Mouse (Mus musculus) megakaryocyte progenitor cell, adult 5-6 weeks (primary cell): Measurements from ENCODE around the gene Pira2. TPM values are rescaled to one million over a fixed set of nuclear protein-coding genes. Genes with fewer than 3 reads are reported as not detected.
A peak's percentile ranks its signal among the peaks of the same experiment; 100 is the strongest.
"Not testable (repeated sequence)": the region's sequence is repeated elsewhere in the genome, so short reads cannot be mapped to it uniquely, and the experiment has no call there.

Experiments
- ATAC-seq: replicated peaks from 2 replicates; pipeline ENCODE4 v1.8.0; 2016; ENCODE audit warnings: mild to moderate bottlenecking, moderate TSS enrichment, inconsistent platforms; ENCODE audit not compliant: poor library complexity
- total RNA-seq, 2 experiments: library from RNA; stranded (forward) in 1 of 2; stranded (reverse) in 1 of 2; fragments of 157-497, 149-512 nt in 1 of 2; fragments of 200-1000 nt in 1 of 2; gene quantifications; 2 replicates each; pipeline versions ENCODE4 v1.2.3 to v1.2.4; 2015 to 2017

Gene Pira2
- 1.5 and 2.7 TPM in 2 replicates for total RNA-seq (2015)
- 1.5 TPM in 2 replicates for total RNA-seq (2017)

GRCm38 (mm10) chr7:3844951-3845350 is at the start of gene Pira2:
TSS of gene Pira2 (minus strand) at chr7:3845051.
- not testable (repeated sequence) for ATAC-seq

GRCm38 (mm10) chr7:3875032-3875431 is 30.2 kb upstream of the Pira2 start:
- not testable (repeated sequence) for ATAC-seq

GRCm38 (mm10) chr7:3837854-3838253 is 7.0 kb downstream of the Pira2 start:
- not testable (repeated sequence) for ATAC-seq

GRCm38 (mm10) chr7:3830633-3831032 is 14.2 kb downstream of the Pira2 start:
- ATAC-seq: not testable (repeated sequence)

- ATAC-seq: not testable (repeated sequence)
Observed at GRCm38 (mm10) chr7:3825599-3825998, 19.3 kb downstream of the Pira2 start, which contains the start of gene Gm15448. TSS of gene Gm15448 (minus strand) at chr7:3825687.

GRCm38 (mm10) chr7:3811912-3812311 is 32.9 kb downstream of the Pira2 start:
- not testable (repeated sequence) for ATAC-seq

GRCm38 (mm10) chr7:3802935-3803334 is 41.9 kb downstream of the Pira2 start:
- not testable (repeated sequence) for ATAC-seq

- ATAC-seq: peak; percentile 44; the same call in 1 of the 2 replicates
Observed at GRCm38 (mm10) chr7:3799940-3800339, 44.9 kb downstream of the Pira2 start.

GRCm38 (mm10) chr7:3796286-3796685 is 48.6 kb downstream of the Pira2 start:
- ATAC-seq: not testable (repeated sequence)

Other genes with a start within 250 kb of the Pira2 start
- 0.22 TPM in 1 of 2 replicates, not detected in the other for gene Oscar, start 228.9 kb downstream of the Pira2 start, total RNA-seq (2015)
- not detected in 2 replicates for gene Oscar, start 228.9 kb downstream of the Pira2 start, total RNA-seq (2017)
- gene Ndufa3, start 227.7 kb downstream of the Pira2 start, total RNA-seq (2015): 273 and 300 TPM in 2 replicates
- gene Ndufa3, start 227.7 kb downstream of the Pira2 start, total RNA-seq (2017): 219 and 232 TPM in 2 replicates
- gene Tfpt, start 215.1 kb downstream of the Pira2 start, total RNA-seq (2015): 16.8 and 31.8 TPM in 2 replicates
- 34.4 and 44.2 TPM in 2 replicates for gene Tfpt, start 215.1 kb downstream of the Pira2 start, total RNA-seq (2017)
- gene Prpf31, start 215.1 kb downstream of the Pira2 start, total RNA-seq (2015): 33.0 and 37.3 TPM in 2 replicates
- gene Prpf31, start 215.1 kb downstream of the Pira2 start, total RNA-seq (2017): 113 and 130 TPM in 2 replicates
- gene Cnot3, start 199.8 kb downstream of the Pira2 start, total RNA-seq (2015): 114 and 122 TPM in 2 replicates
- 20.0 and 25.3 TPM in 2 replicates for gene Cnot3, start 199.8 kb downstream of the Pira2 start, total RNA-seq (2017)
- 6.1 and 9.4 TPM in 2 replicates for gene Leng1, start 179.2 kb downstream of the Pira2 start, total RNA-seq (2015)
- gene Leng1, start 179.2 kb downstream of the Pira2 start, total RNA-seq (2017): 7.9 and 10.3 TPM in 2 replicates
- 4.4 and 8.4 TPM in 2 replicates for gene Tmc4, start 167.5 kb downstream of the Pira2 start, total RNA-seq (2015)
- 2.9 and 3.2 TPM in 2 replicates for gene Tmc4, start 167.5 kb downstream of the Pira2 start, total RNA-seq (2017)
- gene Tsen34, start 152.2 kb downstream of the Pira2 start, total RNA-seq (2015): 15.0 and 19.4 TPM in 2 replicates
- gene Tsen34, start 152.2 kb downstream of the Pira2 start, total RNA-seq (2017): 17.7 and 21.0 TPM in 2 replicates
- 49.1 and 51.4 TPM in 2 replicates for gene Mboat7, start 151.5 kb downstream of the Pira2 start, total RNA-seq (2015)
- 19.0 and 27.6 TPM in 2 replicates for gene Mboat7, start 151.5 kb downstream of the Pira2 start, total RNA-seq (2017)
- 1,732 and 1,826 TPM in 2 replicates for gene Rps9, start 141.1 kb downstream of the Pira2 start, total RNA-seq (2015)
- gene Rps9, start 141.1 kb downstream of the Pira2 start, total RNA-seq (2017): 1,590 and 1,738 TPM in 2 replicates
- 8.1 and 8.9 TPM in 2 replicates for gene Pirb, start 124.7 kb downstream of the Pira2 start, total RNA-seq (2015)
- 4.5 and 4.7 TPM in 2 replicates for gene Pirb, start 124.7 kb downstream of the Pira2 start, total RNA-seq (2017)
- 0.72 TPM in 1 of 2 replicates, not detected in the other for gene Gm15448, start 19.4 kb downstream of the Pira2 start, total RNA-seq (2015)
- gene Gm15448, start 19.4 kb downstream of the Pira2 start, total RNA-seq (2017): not detected in 2 replicates
- gene Gm14548, start 53.1 kb upstream of the Pira2 start, total RNA-seq (2015): 1.1 and 1.9 TPM in 2 replicates
- gene Gm14548, start 53.1 kb upstream of the Pira2 start, total RNA-seq (2017): 0.17 and 3.1 TPM in 2 replicates
- 0.71 and 0.91 TPM in 2 replicates for gene Lilra6, start 70.5 kb upstream of the Pira2 start, total RNA-seq (2015)
- gene Lilra6, start 70.5 kb upstream of the Pira2 start, total RNA-seq (2017): 0.64 and 0.67 TPM in 2 replicates
- gene Lair1, start 218.2 kb upstream of the Pira2 start, total RNA-seq (2015): 51.8 and 65.6 TPM in 2 replicates
- gene Lair1, start 218.2 kb upstream of the Pira2 start, total RNA-seq (2017): 80.4 and 95.9 TPM in 2 replicates